8 mouse cellular contexts compared by ENCODE assay signal in the genomic region with DNA sequence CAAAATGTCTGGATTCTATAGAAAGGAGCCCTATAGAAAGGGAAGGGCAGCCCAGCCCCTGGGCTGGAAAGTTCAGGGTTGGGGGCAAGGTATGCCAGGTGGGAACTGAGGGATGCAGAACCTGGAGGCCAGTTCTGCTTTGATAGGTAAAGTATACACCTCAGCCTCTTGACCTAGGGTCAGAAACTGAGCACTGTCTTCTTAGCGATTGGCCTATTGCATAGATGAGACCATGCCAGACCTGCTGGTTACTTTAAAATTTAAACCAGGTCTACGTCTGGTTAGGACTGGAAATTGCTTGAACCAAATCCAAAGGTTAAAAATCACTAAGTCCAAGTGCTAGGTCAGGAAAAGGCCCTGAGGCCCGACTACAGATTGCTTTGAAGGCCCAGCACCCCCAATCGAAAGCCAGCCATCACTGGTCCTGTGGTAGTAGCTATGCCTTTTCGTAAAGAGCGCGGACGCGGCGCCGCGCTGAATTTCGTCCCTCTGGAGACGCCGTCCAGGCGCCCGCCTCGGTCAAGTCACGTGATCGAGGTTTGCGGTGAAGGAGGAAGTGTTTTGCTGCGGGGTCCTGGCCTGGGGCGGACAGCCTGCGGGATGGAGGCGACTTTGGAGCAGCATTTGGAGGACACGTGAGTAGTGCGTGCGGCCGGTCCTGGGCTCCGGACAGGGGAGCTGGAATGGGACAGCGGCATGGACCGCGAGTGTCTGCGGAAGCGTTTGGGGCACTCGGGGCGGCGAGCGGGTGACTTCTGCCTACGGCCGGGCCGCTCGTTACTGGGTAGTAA. TPM values are rescaled to one million over a fixed set of nuclear protein-coding genes. Genes with fewer than 3 reads are reported as not detected.
DNase-seq lines count a peak whose midpoint lies in the region; ATAC-seq and TF ChIP-seq lines count a peak whose summit lies in the region.

A gene (plus strand): TSS at position 380 of the 791 bp plus-strand sequence.

- TF ChIP-seq POLR2A in ES-Bruce4 (IDR thresholded peaks at IDR 0.05; ENCODE audit: insufficient read depth, low read length), result no peak

- peak; percentile 85 for ATAC-seq in cerebellum, adult (ENCODE audit: insufficient number of reproducible peaks, low FRiP score, low TSS enrichment)
- peak; percentile 94 for ATAC-seq in forebrain, embryonic 14.5 days
- ATAC-seq in neural tube, embryonic 15.5 days (ENCODE audit: low FRiP score), result peak; percentile 93

- no peak within 1 kb of the TSS for H3K27ac ChIP-seq in ES-Bruce4 (ENCODE audit: insufficient read depth, low read length)
- no peak within 1 kb of the TSS for H3K27ac ChIP-seq in forebrain, embryonic 14.5 days (ENCODE audit: low read depth, low read length)
- H3K27ac ChIP-seq in neural tube, embryonic 15.5 days (replicated peaks), result peak within 1 kb of the TSS; percentile 64; the same call in 1 of the 2 replicates

- peak within 1 kb of the TSS; percentile 77 for H3K9ac ChIP-seq in ES-Bruce4 (ENCODE audit: low read depth, poor library complexity, severe bottlenecking)
- peak within 1 kb of the TSS; percentile 78 for H3K9ac ChIP-seq in forebrain, embryonic 14.5 days (ENCODE audit: low read length)
- H3K9ac ChIP-seq in neural tube, embryonic 15.5 days (replicated peaks), result peak within 1 kb of the TSS; percentile 90

- no peak for TF ChIP-seq CTCF in ES-Bruce4 (IDR thresholded peaks at IDR 0.05; ENCODE audit: low read depth, low read length)

- H3K4me2 ChIP-seq in forebrain, embryonic 14.5 days (ENCODE audit: low read length), result peak within 1 kb of the TSS; percentile 79
- peak within 1 kb of the TSS; percentile 74 for H3K4me2 ChIP-seq in neural tube, embryonic 15.5 days

- peak within 1 kb of the TSS; percentile 98 for H3K4me3 ChIP-seq in ES-Bruce4 (ENCODE audit: low read depth, low read length)
- peak within 1 kb of the TSS; percentile 75 for H3K4me3 ChIP-seq in forebrain, embryonic 14.5 days (ENCODE audit: low read depth, low read length)
- H3K4me3 ChIP-seq in neural tube, embryonic 15.5 days (replicated peaks), result peak within 1 kb of the TSS; percentile 92

- peak; percentile 94 for DNase-seq in forebrain, embryonic 14.5 days (ENCODE audit: low spot score)
- peak; percentile 89 to 93 for DNase-seq in heart, postnatal 14 days
- DNase-seq in layer of hippocampus, adult 11-12 months (ENCODE audit: low spot score), result peak; percentile 92
- DNase-seq in lung, adult 18-20 months, result peak; percentile 89 to 90
- DNase-seq in testis, postnatal 14 days (ENCODE audit: low spot score), result peak; percentile 89

- no peaks in the 10 kb centered on the region for H3K4me1 ChIP-seq in ES-Bruce4 (ENCODE audit: control insufficient read depth, insufficient read depth, low read length)
- H3K4me1 ChIP-seq in forebrain, embryonic 14.5 days (ENCODE audit: control insufficient read depth, insufficient read depth, low read length), result peaks cover 10% of the 10 kb centered on the region
- H3K4me1 ChIP-seq in neural tube, embryonic 15.5 days, result peaks cover 17% of the 10 kb centered on the region

- H3K27me3 ChIP-seq in ES-Bruce4 (ENCODE audit: control insufficient read depth, insufficient read depth, low read length, poor library complexity, severe bottlenecking), result no peaks in the 10 kb centered on the region
- no peaks in the 10 kb centered on the region for H3K27me3 ChIP-seq in forebrain, embryonic 14.5 days (replicated peaks; ENCODE audit: control insufficient read depth, insufficient read depth, low read length)
- 0 out of 2 replicates have a peak, but pooled peaks cover 4% of the 10 kb centered on the region for H3K27me3 ChIP-seq in neural tube, embryonic 15.5 days (replicated peaks)

- peaks cover 4% of the 10 kb centered on the region for H3K36me3 ChIP-seq in ES-Bruce4 (ENCODE audit: control insufficient read depth, insufficient read depth, low read length, poor library complexity, severe bottlenecking)
- H3K36me3 ChIP-seq in forebrain, embryonic 14.5 days (ENCODE audit: control insufficient read depth, insufficient read depth, low read length), result peaks cover 9% of the 10 kb centered on the region
- H3K36me3 ChIP-seq in neural tube, embryonic 15.5 days, result peaks cover 9% of the 10 kb centered on the region

- no peaks in the 10 kb centered on the region for H3K9me3 ChIP-seq in ES-Bruce4 (replicated peaks; ENCODE audit: control insufficient read depth, insufficient read depth, low read length, poor library complexity, severe bottlenecking)
- H3K9me3 ChIP-seq in forebrain, embryonic 14.5 days (replicated peaks; ENCODE audit: control insufficient read depth, low read length), result no peaks in the 10 kb centered on the region
- H3K9me3 ChIP-seq in neural tube, embryonic 15.5 days (replicated peaks), result no peaks in the 10 kb centered on the region

- 3% methylated on average over 43 of the region's 43 CpGs for WGBS in forebrain, embryonic 14.5 days
- WGBS in neural tube, embryonic 15.5 days, result 3% methylated on average over 43 of the region's 43 CpGs

- TF ChIP-seq EP300 in ES-Bruce4 (IDR thresholded peaks at IDR 0.05; ENCODE audit: insufficient read depth, low read depth, low read length), result 0 out of 2 replicates have a peak, but pooled peaks have one; percentile 54

- intact Hi-C loops in heart, postnatal 14 days (cut with DNase I), result loop anchor here (2.0 kb wide), 2 partner anchors 52 to 188 kb away; no protein-coding TSS in a partner anchor

RNA-seq across cellular contexts. Expression of the gene that starts here (rescaled TPM):
- polyA plus RNA-seq in ES-Bruce4 (2011; ENCODE audit: insufficient read depth, insufficient read length, low read depth, missing spikeins), result 67.6 and 78.6 TPM in 2 replicates
- 242 and 292 TPM in 2 replicates for polyA plus RNA-seq in forebrain, embryonic 14.5 days (2014; fragmentation: Nextera tagmentation; extraction: Ambion mirVana)
- total RNA-seq in heart, postnatal 14 days (2021), result 10 to 100 TPM; 63.2 to 71.3 TPM
- polyA plus RNA-seq in neural tube, embryonic 15.5 days (2015; fragmentation: Nextera tagmentation; extraction: Ambion mirVana), result 197 and 198 TPM in 2 replicates
